Mouse (Mus musculus) naive thymus-derived CD4-positive, alpha-beta T cell, adult 2 months (primary cell): ENCODE results near the gene Plek.
"Not testable (repeated sequence)": the region's sequence is repeated elsewhere in the genome, so short reads cannot be mapped to it uniquely, and the experiment has no call there.

Experiments used
- DNase-seq: peaks from one replicate; pipeline ENCODE4 v3.0.0-alpha.2; 2011; ENCODE audit warnings: low read depth

Plek gene

GRCm38 (mm10) chr11:17051545-17052475, at the start of gene Plek, which contains the start of gene Cnrip1:
Plek (minus strand) TSS chr11:17052381.
Cnrip1 (plus strand) TSS chr11:17051586.
- peak; percentile 18 for DNase-seq

- DNase-seq = no peak
These were observed 33.9 kb upstream of the Plek start for GRCm38 (mm10) chr11:17086106-17086505.

- no peak for DNase-seq
These were observed 31.7 kb upstream of the Plek start for GRCm38 (mm10) chr11:17083866-17084265.

- no peak for DNase-seq
These were observed 31.3 kb upstream of the Plek start for GRCm38 (mm10) chr11:17083455-17083854.

GRCm38 (mm10) chr11:17082953-17083352, 30.8 kb upstream of the Plek start:
- DNase-seq = peak; percentile 3

GRCm38 (mm10) chr11:17082086-17082485, 29.9 kb upstream of the Plek start:
- no peak for DNase-seq

- DNase-seq = no peak
These were observed 23.5 kb upstream of the Plek start for GRCm38 (mm10) chr11:17075656-17076055.

GRCm38 (mm10) chr11:17069360-17069759, 17.2 kb upstream of the Plek start:
- DNase-seq = not testable (repeated sequence)

- no peak for DNase-seq
These were observed 382 bp upstream of the Plek start for GRCm38 (mm10) chr11:17052476-17053049.

- no peak for DNase-seq
These were observed 6.4 kb downstream of the Plek start for GRCm38 (mm10) chr11:17045806-17046205.

GRCm38 (mm10) chr11:17023984-17024383, 28.2 kb downstream of the Plek start:
- no peak for DNase-seq

GRCm38 (mm10) chr11:17023206-17023605, 29.0 kb downstream of the Plek start:
- no peak for DNase-seq

GRCm38 (mm10) chr11:17019328-17019727, 32.9 kb downstream of the Plek start:
- no peak for DNase-seq

- DNase-seq = no peak
These were observed 39.2 kb downstream of the Plek start for GRCm38 (mm10) chr11:17012948-17013347.

GRCm38 (mm10) chr11:17008498-17008941, 43.7 kb downstream of the Plek start:
- peak; percentile 12 for DNase-seq

GRCm38 (mm10) chr11:17007517-17008173, 44.5 kb downstream of the Plek start:
- DNase-seq = no peak

GRCm38 (mm10) chr11:17006526-17006925, 45.7 kb downstream of the Plek start:
- DNase-seq = not testable (repeated sequence)

- no peak for DNase-seq
These were observed 47.0 kb downstream of the Plek start for GRCm38 (mm10) chr11:17004899-17005846.

GRCm38 (mm10) chr11:17003757-17004156, 48.4 kb downstream of the Plek start:
- DNase-seq = no peak

- DNase-seq = no peak
These were observed 49.3 kb downstream of the Plek start for GRCm38 (mm10) chr11:17002739-17003373.
